Mouse (Mus musculus) limb, embryonic 15.5 days (tissue): Measurements from ENCODE around the gene Tmc3. TPM values are rescaled to one million over a fixed set of nuclear protein-coding genes. Genes with fewer than 3 reads are reported as not detected.

Experiments used
- ATAC-seq: fragments of 200-750 bp; cut with Nextera tagmentation; 2 replicates; pipeline ENCODE4 v1.8.0; 2017; ENCODE audit warnings: low read depth, moderate TSS enrichment; ENCODE audit not compliant: insufficient number of reproducible peaks, low FRiP score, low TSS enrichment
- H3K27ac ChIP-seq: fragments of 300-500 bp; sonication (generic); 2 replicates; pipeline ENCODE4 v1.5.1; 2015; ENCODE audit warnings: moderate library complexity, mild to moderate bottlenecking, inconsistent platforms
- H3K27me3 ChIP-seq: fragments of 300-500 bp; sonication (generic); 2 replicates; pipeline ENCODE4 v1.6.1; 2015; ENCODE audit warnings: inconsistent platforms
- H3K36me3 ChIP-seq: fragments of 300-500 bp; sonication (generic); 2 replicates; pipeline ENCODE4 v1.6.1; 2015; ENCODE audit warnings: inconsistent platforms
- H3K4me1 ChIP-seq: fragments of 300-500 bp; sonication (generic); 2 replicates; pipeline ENCODE4 v1.6.1; 2015; ENCODE audit warnings: inconsistent platforms
- H3K4me2 ChIP-seq: fragments of 300-500 bp; sonication (generic); 2 replicates; pipeline ENCODE4 v1.6.1; 2015; ENCODE audit warnings: mild to moderate bottlenecking, inconsistent platforms
- H3K4me3 ChIP-seq: fragments of 300-500 bp; sonication (generic); 2 replicates; pipeline ENCODE4 v1.5.1; 2015; ENCODE audit warnings: mild to moderate bottlenecking, inconsistent platforms
- H3K9ac ChIP-seq: fragments of 300-500 bp; sonication (generic); 2 replicates; pipeline ENCODE4 v1.6.1; 2015; ENCODE audit warnings: inconsistent platforms
- H3K9me3 ChIP-seq: fragments of 300-500 bp; sonication (generic); 2 replicates; pipeline ENCODE4 v1.6.1; 2016; ENCODE audit warnings: inconsistent platforms
- WGBS: fragments of 180-500 bp; shearing (Covaris S2); methylation state at CpG from one replicate; pipeline ENCODE4 v1.1.7; 2015; 5-methylcytosine and 5-hydroxymethylcytosine counted together
- polyA plus RNA-seq: library from polyadenylated mRNA; unstranded; fragments of >200 nt; fragmentation: Nextera tagmentation; extraction: Ambion mirVana; gene quantifications from 2 replicates; pipeline ENCODE4 v1.2.1, GENCODE M21; 2015

Gene Tmc3
- 0.91 and 1.1 TPM in 2 replicates for polyA plus RNA-seq

DNA sequence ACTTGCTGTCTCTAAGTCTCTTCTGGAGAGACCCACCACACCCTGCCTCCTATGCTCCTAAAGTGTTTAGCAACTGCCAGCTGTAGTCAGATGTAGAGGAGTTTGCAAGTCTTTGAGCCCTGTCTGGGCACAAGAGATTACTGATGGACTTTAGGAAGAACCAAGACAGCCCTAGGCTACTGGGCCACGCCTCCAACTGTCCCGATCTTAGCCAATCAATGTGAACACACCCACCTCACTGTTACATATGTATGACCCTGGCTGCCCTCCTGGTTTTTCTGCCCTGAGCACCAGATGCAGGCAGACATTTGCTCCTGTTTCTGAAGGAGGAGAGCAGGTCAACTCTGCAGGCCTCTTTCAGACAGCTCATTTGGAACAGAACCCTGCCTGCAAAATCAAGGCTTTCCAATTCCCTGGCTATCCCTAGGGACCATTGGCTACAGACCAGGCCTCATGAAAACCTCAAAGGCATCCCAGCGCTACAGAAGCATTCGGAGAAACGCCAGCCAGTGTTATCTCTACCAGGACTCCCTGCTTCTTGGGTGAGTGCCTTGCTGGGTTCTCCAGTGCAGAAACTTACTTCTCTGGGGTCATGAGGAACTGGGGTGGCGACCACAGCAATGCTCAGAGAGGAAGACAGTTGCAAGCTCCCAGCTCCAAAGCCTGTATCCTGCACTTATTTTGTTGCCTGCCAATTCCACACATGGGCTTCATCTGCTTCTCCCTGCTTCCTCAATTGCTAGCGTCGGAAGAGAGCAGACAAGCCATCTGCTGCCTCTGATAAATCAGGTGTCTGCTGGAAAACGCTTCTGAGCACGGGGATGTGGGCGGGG, at the start of gene Tmc3:
Gene Tmc3 (plus strand): TSS at position 289 of the 833 bp plus-strand sequence.
- Histone ChIP-seq H3K9me3 (no peaks in the 10 kb centered on the region), H3K4me2 (no peak within 1 kb of the TSS), H3K36me3 (no peaks in the 10 kb centered on the region), H3K4me3 (no peak within 1 kb of the TSS), H3K4me1 (peaks cover 10% of the 10 kb centered on the region), H3K27ac (0 out of 2 replicates have a peak within 1 kb of the TSS, but pooled peaks have one; percentile 39), H3K27me3 (no peaks in the 10 kb centered on the region), H3K9ac (no peak within 1 kb of the TSS)
- WGBS: 29% methylated on average over 11 of the region's 11 CpGs
- ATAC-seq: peak; percentile 44; the same call in 1 of the 2 replicates

DNA sequence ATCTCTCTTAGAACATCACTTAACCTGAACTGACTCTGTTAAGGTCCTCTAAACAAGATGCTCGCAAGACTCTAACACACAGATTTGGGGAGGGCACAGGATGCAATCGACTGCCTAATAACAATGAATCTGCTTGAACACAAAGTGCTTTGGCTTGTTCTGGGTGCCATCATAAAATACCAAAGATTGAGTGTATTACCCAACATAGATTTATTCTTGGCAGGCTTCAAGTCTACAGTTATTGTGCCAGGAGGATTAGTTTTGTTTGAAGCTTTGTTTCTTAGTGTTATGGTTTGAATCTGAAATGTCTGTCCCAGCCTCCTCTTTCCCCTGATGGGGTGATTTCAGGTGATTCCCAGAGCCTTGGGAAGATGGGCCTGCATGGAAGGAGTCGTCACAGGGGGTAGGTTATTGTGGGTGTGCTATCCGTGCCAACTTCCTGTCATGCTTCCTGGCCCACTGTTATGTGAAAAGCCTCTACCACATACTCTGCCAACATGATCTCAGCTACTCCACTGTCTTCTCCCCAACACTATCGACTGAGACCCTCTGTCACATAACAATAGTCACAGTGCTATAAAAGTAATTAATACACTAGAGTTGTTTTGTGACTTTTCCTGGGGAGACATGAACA, 43.1 kb upstream of the Tmc3 start:
- no peaks in the 10 kb centered on the region for H3K4me1 ChIP-seq

DNA sequence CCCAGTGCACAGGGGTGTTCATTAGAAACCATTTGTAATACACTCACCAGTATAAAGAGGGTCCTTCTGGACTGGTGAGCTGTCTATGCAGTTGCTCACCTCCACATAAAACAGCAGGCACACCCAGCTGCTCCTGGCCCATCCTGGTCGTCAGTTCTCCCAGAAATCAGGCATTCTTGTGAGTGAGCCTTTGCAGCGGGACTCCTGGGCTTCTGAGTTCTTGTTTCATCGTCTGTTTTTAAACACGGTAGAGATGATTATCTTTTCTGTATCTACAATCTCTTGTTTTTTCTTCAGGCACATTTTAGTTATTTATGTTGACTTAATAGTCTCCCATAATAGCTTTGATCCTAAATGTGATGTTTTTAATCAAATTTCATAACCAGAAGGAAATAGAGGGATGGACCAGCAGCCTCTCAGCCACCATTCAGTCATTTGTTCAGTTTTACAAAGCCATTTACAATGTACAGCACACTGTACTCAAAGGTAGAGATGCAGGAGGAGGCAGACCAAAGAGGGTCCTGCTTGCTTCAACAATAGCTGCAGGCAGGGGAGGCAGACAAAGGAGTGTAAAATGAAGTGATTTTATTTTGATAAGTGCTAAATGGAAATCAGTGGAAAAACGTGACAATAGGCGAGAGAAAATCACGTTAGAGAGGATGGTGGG, 35.9 kb upstream of the Tmc3 start:
- 51% methylated on average over 7 of the region's 7 CpGs for WGBS
- Histone ChIP-seq H3K4me3 (no peak overlapping the region), H3K27me3 (no peaks in the 10 kb centered on the region), H3K9ac (no peak overlapping the region), H3K27ac (no peak overlapping the region), H3K4me1 (peaks cover 10% of the 10 kb centered on the region; the same call in 1 of the 2 replicates), H3K4me2 (no peak overlapping the region), H3K36me3 (no peaks in the 10 kb centered on the region), H3K9me3 (no peaks in the 10 kb centered on the region)
- no peak for ATAC-seq

More for the DNA sequence above, 43.1 kb upstream of the Tmc3 start:
- Histone ChIP-seq H3K9me3 (no peaks in the 10 kb centered on the region), H3K36me3 (no peaks in the 10 kb centered on the region), H3K27me3 (no peaks in the 10 kb centered on the region), H3K4me2 (no peak overlapping the region), H3K4me3 (no peak overlapping the region), H3K27ac (no peak overlapping the region), H3K9ac (no peak overlapping the region)
- no peak for ATAC-seq
- 77% methylated on average over 5 of the region's 5 CpGs for WGBS

DNA sequence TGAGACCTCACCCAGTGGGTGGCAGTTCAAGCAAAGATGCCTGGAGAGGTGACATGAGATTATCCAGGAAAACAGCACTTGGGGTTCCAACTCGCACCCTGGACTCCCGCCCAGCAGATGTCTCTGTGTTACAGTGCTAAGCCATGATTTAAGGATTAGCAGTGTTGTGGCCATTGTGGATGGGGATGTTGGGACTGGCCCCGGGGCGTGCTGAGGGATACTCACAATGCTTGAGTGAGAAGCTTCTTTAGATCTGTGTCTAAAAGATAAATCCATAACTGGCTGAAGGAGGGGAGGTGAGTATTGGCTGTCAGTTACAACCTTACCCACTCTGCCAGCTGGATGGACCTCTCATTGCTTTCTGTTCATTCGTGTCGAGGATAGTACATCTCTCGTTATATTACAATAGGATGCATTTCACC, 35.4 kb upstream of the Tmc3 start:
- no peaks in the 10 kb centered on the region for H3K36me3 ChIP-seq
- H3K27ac ChIP-seq: no peak overlapping the region
- H3K27me3 ChIP-seq: no peaks in the 10 kb centered on the region
- no peak for ATAC-seq
- H3K9me3 ChIP-seq: no peaks in the 10 kb centered on the region
- no peak overlapping the region for H3K9ac ChIP-seq
- no peak overlapping the region for H3K4me3 ChIP-seq
- H3K4me1 ChIP-seq: peaks cover 10% of the 10 kb centered on the region; the same call in 1 of the 2 replicates
- WGBS: 75% methylated on average over 7 of the region's 7 CpGs
- no peak overlapping the region for H3K4me2 ChIP-seq

DNA sequence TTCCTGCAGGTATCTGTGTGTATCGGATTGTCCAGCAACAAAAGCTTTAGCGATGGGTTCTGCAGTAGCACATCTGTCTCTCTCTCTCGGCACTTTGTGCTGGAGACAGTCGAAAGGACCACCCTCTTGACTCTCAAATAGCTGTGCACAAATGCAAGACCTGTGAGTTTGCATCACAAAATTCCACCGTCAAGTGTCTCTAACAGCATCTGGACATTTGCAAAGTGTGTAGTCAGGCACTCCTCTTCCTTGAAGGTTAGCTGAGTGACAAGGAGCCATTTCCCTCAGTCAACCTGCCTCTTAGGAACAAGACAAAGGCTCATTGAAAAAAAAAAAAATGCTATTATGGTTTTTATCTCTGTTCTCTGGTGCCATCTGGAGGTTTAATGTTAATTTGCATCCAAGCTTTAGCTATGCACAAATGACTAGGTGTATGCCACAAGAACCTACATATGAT, 34.7 kb upstream of the Tmc3 start:
- 53% methylated on average over 5 of the region's 5 CpGs for WGBS
- no peak overlapping the region for H3K9ac ChIP-seq

DNA sequence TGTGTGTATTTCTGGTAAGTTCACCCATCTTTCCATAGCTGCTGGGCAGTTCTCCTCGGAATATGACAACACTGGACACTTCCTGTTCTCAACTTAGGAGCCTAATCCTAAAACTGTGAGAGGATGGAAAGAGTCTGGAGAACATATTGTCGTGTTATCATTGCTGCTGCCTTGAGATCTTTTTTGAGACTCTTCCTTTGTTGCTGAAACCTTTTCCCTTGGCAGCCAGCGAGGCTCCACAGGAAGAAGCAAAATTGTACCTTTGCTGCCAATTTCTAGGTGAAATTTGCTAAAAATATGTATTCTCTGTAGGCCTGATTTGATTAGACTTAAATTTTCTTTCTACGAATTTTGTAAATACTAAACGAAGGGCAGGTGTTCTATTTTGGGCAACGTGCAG, 30.2 kb upstream of the Tmc3 start:
- Histone ChIP-seq H3K36me3 (no peaks in the 10 kb centered on the region), H3K9ac (no peak overlapping the region), H3K4me3 (no peak overlapping the region), H3K9me3 (no peaks in the 10 kb centered on the region), H3K4me2 (no peak overlapping the region), H3K4me1 (peaks cover 4% of the 10 kb centered on the region; the same call in 1 of the 2 replicates), H3K27ac (no peak overlapping the region), H3K27me3 (no peaks in the 10 kb centered on the region)
- WGBS: 81% methylated on average over 6 of the region's 6 CpGs
- no peak for ATAC-seq

More for the DNA sequence above, 34.7 kb upstream of the Tmc3 start:
- Histone ChIP-seq H3K27me3 (no peaks in the 10 kb centered on the region), H3K4me2 (no peak overlapping the region), H3K27ac (no peak overlapping the region), H3K9me3 (no peaks in the 10 kb centered on the region), H3K4me3 (no peak overlapping the region), H3K36me3 (no peaks in the 10 kb centered on the region), H3K4me1 (peaks cover 10% of the 10 kb centered on the region; the same call in 1 of the 2 replicates)
- no peak for ATAC-seq

DNA sequence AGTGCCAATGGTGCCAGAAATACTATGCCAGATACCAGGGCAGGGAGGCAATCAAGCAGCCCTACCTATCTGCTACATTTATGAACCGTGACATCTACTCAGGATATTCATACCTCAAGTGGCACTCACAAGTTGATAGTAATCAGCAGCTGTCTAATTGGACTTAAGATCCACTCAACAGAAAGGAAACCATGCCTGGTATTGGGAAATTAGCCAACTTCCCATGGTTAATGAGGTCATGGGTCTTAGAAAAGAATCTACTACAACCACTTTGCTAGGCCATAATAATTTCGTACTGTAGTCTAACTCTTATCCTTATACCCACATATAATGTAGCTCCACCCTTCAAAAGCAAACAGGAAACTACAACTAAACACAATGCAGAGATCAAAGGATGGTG, 28.2 kb upstream of the Tmc3 start:
- H3K4me1 ChIP-seq: no peaks in the 10 kb centered on the region
- 67% methylated on average over 2 of the region's 2 CpGs for WGBS
- no peak for ATAC-seq
- no peaks in the 10 kb centered on the region for H3K9me3 ChIP-seq
- H3K27ac ChIP-seq: no peak overlapping the region
- H3K9ac ChIP-seq: no peak overlapping the region
- H3K27me3 ChIP-seq: no peaks in the 10 kb centered on the region
- H3K4me3 ChIP-seq: no peak overlapping the region
- H3K36me3 ChIP-seq: no peaks in the 10 kb centered on the region
- H3K4me2 ChIP-seq: no peak overlapping the region

DNA sequence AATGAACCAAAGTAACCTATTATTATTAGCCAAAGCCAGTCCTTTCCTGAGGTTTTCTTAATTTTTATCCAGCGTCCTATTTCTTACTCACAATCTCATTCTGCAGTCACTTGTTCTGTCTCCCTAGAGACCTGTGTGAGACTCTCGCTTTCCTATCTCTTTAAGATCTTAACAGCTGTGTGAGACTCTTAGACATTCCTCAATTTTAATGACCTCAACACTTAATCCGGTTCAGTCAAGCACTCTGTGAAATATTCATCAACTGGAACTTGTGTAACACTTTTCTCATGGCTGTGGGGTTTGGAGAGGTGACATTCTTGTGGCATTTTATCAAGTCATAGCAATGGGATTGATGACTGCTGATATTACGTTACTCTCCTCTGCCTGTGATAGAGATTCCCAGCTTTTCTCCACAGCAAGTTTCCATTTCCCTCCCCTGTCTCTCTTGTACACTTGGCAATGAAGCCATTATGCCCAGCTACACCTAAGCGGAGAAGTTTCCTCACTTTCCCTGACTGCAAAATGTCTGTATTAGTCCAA, 25.9 kb upstream of the Tmc3 start:
- no peaks in the 10 kb centered on the region for H3K27me3 ChIP-seq
- no peaks in the 10 kb centered on the region for H3K36me3 ChIP-seq
- H3K4me3 ChIP-seq: no peak overlapping the region
- H3K4me2 ChIP-seq: no peak overlapping the region
- no peak for ATAC-seq
- H3K27ac ChIP-seq: no peak overlapping the region
- H3K9ac ChIP-seq: no peak overlapping the region
- H3K9me3 ChIP-seq: no peaks in the 10 kb centered on the region
- no peaks in the 10 kb centered on the region for H3K4me1 ChIP-seq
- 57% methylated on average over 5 of the region's 5 CpGs for WGBS

DNA sequence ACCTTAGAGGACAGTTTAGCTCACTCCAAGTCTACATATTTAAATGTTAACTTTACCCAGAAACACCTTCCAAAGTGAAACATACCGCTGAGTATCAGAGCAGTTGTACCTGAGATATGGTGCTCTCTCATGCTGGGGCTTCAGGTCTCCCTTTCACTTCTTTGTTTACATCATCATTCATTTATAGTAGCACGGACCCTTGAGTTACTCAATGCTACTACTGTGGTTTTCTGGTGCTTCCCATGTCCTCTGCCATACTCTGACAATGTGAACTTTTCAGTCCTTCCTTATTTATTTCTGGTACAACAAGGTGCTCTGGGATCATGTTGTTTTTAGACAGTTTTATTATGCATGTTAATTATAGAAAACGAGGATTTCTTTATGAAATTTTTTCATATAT, 25.2 kb upstream of the Tmc3 start:
- Histone ChIP-seq H3K9me3 (no peaks in the 10 kb centered on the region), H3K4me3 (no peak overlapping the region), H3K4me2 (no peak overlapping the region), H3K27ac (no peak overlapping the region), H3K9ac (no peak overlapping the region), H3K4me1 (no peaks in the 10 kb centered on the region), H3K27me3 (no peaks in the 10 kb centered on the region), H3K36me3 (no peaks in the 10 kb centered on the region)
- 77% methylated on average over 3 of the region's 3 CpGs for WGBS
- no peak for ATAC-seq

DNA sequence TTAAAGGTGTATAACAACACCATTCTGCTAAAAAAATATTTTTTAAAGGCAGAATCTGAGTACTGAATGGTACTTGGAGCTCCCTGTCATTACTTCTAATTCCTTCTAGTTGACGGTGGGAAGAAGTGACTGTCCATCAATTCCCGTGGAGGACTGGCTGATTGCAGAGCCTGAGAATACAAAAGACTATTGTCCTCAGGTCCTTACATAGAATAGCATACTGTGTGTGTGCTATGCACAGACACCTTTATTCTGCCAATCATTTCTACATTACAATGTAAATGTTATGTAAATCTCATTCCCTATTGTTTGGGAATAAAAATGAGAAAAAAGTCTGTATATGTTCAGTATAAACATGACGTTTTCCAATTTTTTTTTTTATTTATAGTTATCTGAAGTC, 22.9 kb upstream of the Tmc3 start:
- H3K9ac ChIP-seq: no peak overlapping the region
- no peaks in the 10 kb centered on the region for H3K9me3 ChIP-seq
- no peak for ATAC-seq
- no peak overlapping the region for H3K4me3 ChIP-seq
- H3K36me3 ChIP-seq: no peaks in the 10 kb centered on the region
- no peaks in the 10 kb centered on the region for H3K4me1 ChIP-seq
- no peaks in the 10 kb centered on the region for H3K27me3 ChIP-seq
- no peak overlapping the region for H3K4me2 ChIP-seq
- 54% methylated on average over 3 of the region's 3 CpGs for WGBS
- no peak overlapping the region for H3K27ac ChIP-seq

DNA sequence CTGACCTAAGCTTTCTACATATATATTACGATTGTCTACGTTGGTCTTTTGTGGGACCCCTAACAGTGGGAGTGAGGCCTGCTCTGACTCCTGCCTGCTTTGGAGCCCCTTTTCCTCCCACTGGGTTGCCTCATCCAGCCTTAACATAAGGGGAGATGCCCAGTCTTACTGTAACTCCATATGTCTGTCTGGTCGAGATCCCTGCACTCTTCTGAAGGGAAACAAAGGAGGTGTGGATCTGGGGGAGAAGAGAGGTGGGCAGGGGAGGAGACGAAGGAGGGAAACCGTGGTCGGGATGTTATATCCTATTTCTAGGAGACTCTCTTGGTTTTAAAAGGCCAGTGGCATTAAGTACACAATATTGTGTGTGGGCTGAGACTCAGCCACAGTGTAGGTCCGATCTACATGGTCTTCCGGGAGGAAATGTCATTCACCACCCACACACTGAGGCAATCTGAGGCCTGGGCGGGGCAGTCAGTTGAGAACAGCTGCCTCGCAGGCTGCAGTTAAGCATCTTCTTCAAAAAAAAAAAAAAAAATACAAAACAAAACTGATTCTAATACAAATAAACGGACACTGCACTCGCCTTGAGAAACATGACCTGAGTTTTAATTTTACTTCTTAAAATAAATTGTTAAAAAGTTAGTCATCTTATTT, 20.0 kb upstream of the Tmc3 start:
- Histone ChIP-seq H3K4me2 (no peak overlapping the region), H3K9me3 (no peaks in the 10 kb centered on the region), H3K9ac (no peak overlapping the region), H3K27me3 (no peaks in the 10 kb centered on the region), H3K4me3 (no peak overlapping the region), H3K4me1 (no peaks in the 10 kb centered on the region), H3K36me3 (no peaks in the 10 kb centered on the region), H3K27ac (no peak overlapping the region)
- ATAC-seq: no peak
- WGBS: 64% methylated on average over 12 of the region's 12 CpGs
